Mouse (Mus musculus) mouse embryonic stem cell (cell line): ENCODE measurements around the gene Brinp2.

Source experiments
- in situ Hi-C, 2 experiments: fragments of 300-500 bp; cut with MboI; formaldehyde crosslinking; loops; 1 replicate in 1 of 2; 3 replicates in 1 of 2; pipeline ENCODE4 v1.14.3; 2019 to 2020; ENCODE audit warnings: low sequenced_read_pairs in 2 of 2, low pct_unique_long_range_greater_than_20kb in 1 of 2, mixed read lengths in 1 of 2; ENCODE audit not compliant: unreplicated experiment in 1 of 2

The Brinp2 gene

GRCm38 (mm10) chr1:158310426-158311156 lies 45.5 kb downstream of the Brinp2 start:
- in situ Hi-C loops, result no loop called here

GRCm38 (mm10) chr1:158297042-158297441 lies 59.1 kb downstream of the Brinp2 start:
- in situ Hi-C loops, result no loop called here

DNA sequence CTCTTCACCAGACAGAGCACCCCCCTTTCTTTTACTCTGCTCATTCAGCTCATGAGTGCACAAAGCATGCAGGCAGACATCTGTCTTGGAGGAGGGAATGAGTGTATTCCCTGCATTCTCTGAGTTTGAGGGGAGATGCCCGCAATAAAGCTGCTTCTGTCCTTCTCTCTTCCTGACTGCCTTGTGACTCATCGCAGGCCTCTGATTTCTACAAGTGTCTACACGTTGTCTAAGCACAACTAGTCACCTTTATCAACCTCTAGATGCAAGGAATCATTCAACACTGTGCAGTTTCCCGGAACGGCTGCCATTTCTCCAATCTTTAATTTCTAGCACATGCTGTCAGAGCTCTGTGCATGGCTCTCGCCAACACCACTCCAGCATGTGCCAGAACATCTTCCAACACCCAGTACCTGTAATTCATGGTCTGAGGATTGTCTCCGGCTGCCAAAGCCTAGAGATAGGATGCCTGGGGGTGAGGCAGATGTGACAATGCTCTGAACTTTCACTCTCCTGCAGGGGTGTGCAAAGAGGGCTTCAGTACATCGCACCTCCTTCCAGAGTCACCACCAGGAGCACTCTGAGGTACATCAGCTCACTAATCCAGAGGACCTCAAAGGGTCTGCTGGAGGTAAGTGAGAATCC lies 59.7 kb downstream of the Brinp2 start:
- in situ Hi-C loops, result no loop called here

DNA sequence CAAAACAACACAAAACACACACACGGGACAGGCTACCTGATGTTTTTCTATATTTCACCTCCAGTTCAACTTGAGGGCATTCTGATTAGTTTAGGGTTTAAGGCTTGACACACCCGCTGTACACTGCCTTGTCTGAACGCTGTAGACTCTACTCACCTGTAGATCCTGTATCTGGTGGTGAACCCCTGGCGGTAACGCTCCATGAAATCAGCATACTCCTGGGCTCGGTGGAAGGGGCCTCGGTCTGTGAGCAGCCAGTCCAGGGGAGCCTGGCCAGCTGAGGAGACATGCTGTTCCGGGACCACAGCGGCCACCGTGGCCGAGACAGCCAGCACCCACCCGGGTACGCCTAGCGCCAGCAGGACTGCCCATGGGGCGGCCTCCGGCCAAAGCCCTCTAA lies 60.9 kb downstream of the Brinp2 start:
- in situ Hi-C loops, result no loop called here

GRCm38 (mm10) chr1:158285198-158285597 lies 70.9 kb downstream of the Brinp2 start:
- in situ Hi-C loops, result no loop called here

- in situ Hi-C loops, result no loop called here
Measured at GRCm38 (mm10) chr1:158283869-158284268, 72.3 kb downstream of the Brinp2 start.

DNA sequence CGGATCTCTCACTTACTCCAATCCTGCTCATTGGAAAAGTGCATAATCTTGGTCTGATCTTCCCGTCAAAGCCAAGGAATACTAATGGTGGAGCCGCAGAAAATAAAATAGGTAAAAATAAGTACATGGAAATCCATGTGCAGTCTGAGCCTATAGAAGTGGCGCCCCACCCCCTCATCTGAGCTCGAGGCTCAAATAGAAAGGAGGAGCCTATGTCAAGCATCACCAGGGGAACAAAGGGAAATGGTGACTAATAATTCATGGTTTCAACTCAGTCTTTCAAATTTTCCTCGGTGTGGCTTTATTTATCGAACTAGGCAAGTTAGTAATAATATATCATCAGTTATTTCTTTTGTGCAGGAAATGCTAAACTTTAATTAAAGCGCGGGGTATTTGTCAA lies 84.1 kb downstream of the Brinp2 start:
- in situ Hi-C loops, result loop anchor here in 1 of 2 experiments (25.0 kb wide), 1 partner anchor 210 kb away; no protein-coding TSS in a partner anchor

DNA sequence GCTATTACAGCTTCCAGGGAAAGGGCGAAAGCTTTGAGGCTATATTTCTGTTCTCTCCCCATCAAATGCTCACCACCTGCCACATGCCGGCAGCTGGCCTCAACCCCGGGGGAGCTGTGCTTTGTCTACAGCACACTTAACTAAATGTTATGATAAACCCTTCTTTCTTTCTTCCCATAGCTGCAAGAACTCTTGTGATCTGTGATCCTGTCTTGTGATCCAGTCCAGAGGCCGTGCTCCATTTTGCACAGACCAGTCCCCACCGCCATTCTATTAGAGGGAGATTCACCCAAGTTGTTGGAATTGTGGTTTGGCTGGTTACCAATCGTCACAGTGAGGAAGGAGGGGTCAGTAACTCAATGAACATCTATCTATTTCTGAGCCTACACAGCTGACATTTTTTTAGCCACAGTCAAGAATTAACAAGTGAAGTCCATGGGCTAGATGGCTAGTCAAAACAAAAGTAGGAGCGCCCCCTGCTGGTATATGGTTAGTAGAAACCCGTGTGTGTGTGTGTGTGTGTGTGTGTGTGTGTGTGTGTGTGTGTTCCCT lies 89.0 kb downstream of the Brinp2 start:
- in situ Hi-C loops, result loop anchor here in 1 of 2 experiments (25.0 kb wide), 1 partner anchor 205 kb away; no protein-coding TSS in a partner anchor

GRCm38 (mm10) chr1:158266293-158267019 lies 89.7 kb downstream of the Brinp2 start:
- in situ Hi-C loops, result loop anchor here in 1 of 2 experiments (25.0 kb wide), 1 partner anchor 204 kb away; no protein-coding TSS in a partner anchor

DNA sequence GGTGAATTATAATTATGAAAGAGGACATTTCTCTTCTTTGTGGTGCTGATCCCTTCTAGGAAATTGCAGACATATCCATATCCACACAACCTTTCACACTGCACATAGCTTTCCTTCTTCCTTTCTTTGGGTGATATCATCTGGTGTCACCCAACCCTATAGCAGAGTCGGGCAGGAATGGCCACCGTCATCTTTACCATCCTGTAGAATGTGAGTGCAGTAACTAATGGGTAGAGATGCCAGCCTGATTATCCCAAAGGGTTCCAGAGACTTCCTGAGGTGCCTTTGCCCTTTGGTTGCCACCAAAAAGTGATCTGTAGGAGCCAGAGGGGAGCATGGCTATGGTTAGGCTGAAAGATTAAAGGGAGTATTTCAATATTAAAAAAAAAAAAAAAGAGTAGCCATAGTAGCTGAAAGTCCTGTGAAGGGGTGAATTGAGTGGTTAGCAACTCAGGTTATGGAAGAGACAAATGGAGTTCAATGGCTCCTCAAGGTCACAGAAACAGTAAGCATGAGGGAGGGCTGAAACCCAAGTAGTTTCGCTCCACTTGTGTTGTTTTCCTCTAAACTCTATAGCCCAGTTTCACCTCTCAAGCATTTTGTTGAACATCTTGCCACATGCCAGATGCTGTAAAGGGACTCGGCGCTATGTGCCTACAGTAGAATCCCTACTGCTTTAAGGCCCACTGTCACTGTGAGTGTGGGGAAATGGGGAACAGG lies 96.5 kb downstream of the Brinp2 start:
- in situ Hi-C loops, result loop anchor here in 1 of 2 experiments (25.0 kb wide), 1 partner anchor 197 kb away; no protein-coding TSS in a partner anchor

- in situ Hi-C loops, result loop anchor here in 1 of 2 experiments (25.0 kb wide), 1 partner anchor 196 kb away; no protein-coding TSS in a partner anchor
Measured at GRCm38 (mm10) chr1:158258685-158259292, 97.3 kb downstream of the Brinp2 start.

GRCm38 (mm10) chr1:158255912-158256680 lies 100.0 kb downstream of the Brinp2 start:
- in situ Hi-C loops, result loop anchor here in 1 of 2 experiments (25.0 kb wide), 1 partner anchor 194 kb away; no protein-coding TSS in a partner anchor

GRCm38 (mm10) chr1:158252682-158253222 lies 103.4 kb downstream of the Brinp2 start:
- in situ Hi-C loops, result loop anchor here in 1 of 2 experiments (25.0 kb wide), 1 partner anchor 190 kb away; no protein-coding TSS in a partner anchor

DNA sequence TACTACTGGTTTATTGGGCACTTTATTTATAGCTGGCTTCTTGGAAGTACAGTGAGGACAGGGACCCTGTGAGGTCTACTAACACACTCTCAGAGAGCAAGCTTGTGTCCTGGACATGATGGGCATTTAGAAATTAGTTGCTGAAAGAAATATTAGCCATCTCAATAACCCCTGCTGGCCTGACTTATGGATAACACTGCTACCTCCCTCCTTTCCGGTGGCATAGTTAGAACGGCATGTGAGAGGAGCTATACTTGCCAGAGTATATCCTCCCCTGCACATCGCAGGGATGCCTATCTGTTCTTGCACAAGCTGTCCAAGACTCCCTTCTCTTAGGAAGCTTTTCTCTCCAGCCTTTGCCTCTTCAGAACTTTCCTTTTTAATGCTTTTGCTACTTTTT lies 107.9 kb downstream of the Brinp2 start:
- in situ Hi-C loops, result no loop called here

- in situ Hi-C loops, result no loop called here
Measured at GRCm38 (mm10) chr1:158246476-158247153, 109.5 kb downstream of the Brinp2 start.

DNA sequence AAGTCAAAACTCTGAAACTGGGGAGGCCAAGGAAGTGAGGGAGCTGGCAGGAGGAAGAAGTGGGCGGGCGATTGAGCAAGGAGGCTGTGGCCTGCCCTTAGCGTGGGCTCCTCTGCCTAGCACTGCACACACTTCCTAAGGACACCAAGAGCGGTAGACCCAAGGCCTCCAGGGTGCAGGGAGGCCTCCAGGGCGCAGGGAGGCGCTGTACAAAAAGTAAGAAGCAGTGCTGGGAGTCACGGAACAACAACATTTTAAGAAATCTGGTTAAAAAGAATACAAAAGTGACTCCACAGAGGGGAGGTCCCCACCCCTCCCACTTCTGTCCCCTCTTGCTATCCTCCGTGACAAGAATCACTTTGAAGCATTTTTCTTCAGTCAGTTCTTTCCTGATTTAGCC lies 110.6 kb downstream of the Brinp2 start:
- in situ Hi-C loops, result no loop called here
